Comparison of ENCODE assay signal across 26 mouse cellular contexts in genomic region chr13:12361486-12361885, GRCm38 (mm10). TPM values are rescaled to one million over a fixed set of nuclear protein-coding genes. Genes with fewer than 3 reads are reported as not detected.
A peak's percentile ranks its signal among the peaks of the same experiment; 100 is the strongest.
DNase-seq lines count a peak whose midpoint lies in the region; ATAC-seq and TF ChIP-seq lines count a peak whose summit lies in the region.
"Had no signal": no experiment of that assay in that cellular context is flagged by ENCODE, and none has a peak within 500 bp of the region (broad histone marks: within the 10 kb centered on the region; RNA-seq: fewer than 3 reads in every experiment).

No protein-coding gene starts in this region.

- 71% methylated on average over 4 of the region's 4 CpGs for WGBS in embryonic facial prominence, embryonic 14.5 days
- 88% methylated on average over 4 of the region's 4 CpGs for WGBS in embryonic facial prominence, embryonic 10.5 days
- 51% methylated on average over 4 of the region's 4 CpGs for WGBS in heart, embryonic 16.5 days
- 66% methylated on average over 4 of the region's 4 CpGs for WGBS in embryonic facial prominence, embryonic 15.5 days

- peak; percentile 11 for DNase-seq in embryonic facial prominence, embryonic 14.5 days (ENCODE audit: low spot score)
- no peak for DNase-seq in embryonic facial prominence, embryonic 10.5 days (ENCODE audit: low spot score)
- DNase-seq in gastrocnemius, adult 2 months: no peak
- DNase-seq in gastrocnemius, postnatal 36 days: no peak
- no peak for DNase-seq in heart, postnatal 14 days
- DNase-seq: adrenal gland, adult 8-10 months; adrenal gland, postnatal 14 days; adrenal gland, postnatal 36 days; B cell, adult 2 months; cerebellum, adult 11-12 months; cerebellum, adult 2 months; cerebellum, adult 9-10 months; cerebellum, postnatal 10 days; cerebellum, postnatal 25 days had no signal

- no peak overlapping the region for H3K4me2 ChIP-seq in embryonic facial prominence, embryonic 14.5 days (ENCODE audit: low read depth, low read length)
- no peak overlapping the region for H3K4me2 ChIP-seq in heart, embryonic 16.5 days (ENCODE audit: low read depth, low read length)
- H3K4me2 ChIP-seq in embryonic facial prominence, embryonic 15.5 days (replicated peaks): no peak overlapping the region
- H3K4me2 ChIP-seq: embryonic facial prominence, embryonic 13.5 days; forebrain, embryonic 12.5 days; forebrain, embryonic 15.5 days had no signal

- H3K27ac ChIP-seq in embryonic facial prominence, embryonic 14.5 days (replicated peaks; ENCODE audit: low read depth, low read length): no peak overlapping the region
- no peak overlapping the region for H3K27ac ChIP-seq in embryonic facial prominence, embryonic 10.5 days (replicated peaks)
- peak overlapping the region; percentile 56 for H3K27ac ChIP-seq in gastrocnemius, adult 2 months
- peak overlapping the region; percentile 72 for H3K27ac ChIP-seq in heart, embryonic 16.5 days (ENCODE audit: low read length)
- no peak overlapping the region for H3K27ac ChIP-seq in embryonic facial prominence, embryonic 15.5 days (replicated peaks)
- H3K27ac ChIP-seq: embryonic facial prominence, embryonic 13.5 days; forebrain, embryonic 10.5 days; forebrain, embryonic 12.5 days; forebrain, embryonic 15.5 days had no signal

- no peaks in the 10 kb centered on the region for H3K4me1 ChIP-seq in embryonic facial prominence, embryonic 14.5 days (ENCODE audit: control insufficient read depth, insufficient read depth, low read length)
- H3K4me1 ChIP-seq in embryonic facial prominence, embryonic 10.5 days: no peaks in the 10 kb centered on the region
- peaks cover 11% of the 10 kb centered on the region for H3K4me1 ChIP-seq in heart, embryonic 16.5 days (ENCODE audit: control insufficient read depth, insufficient read depth, low read length)
- no peaks in the 10 kb centered on the region for H3K4me1 ChIP-seq in embryonic facial prominence, embryonic 15.5 days
- H3K4me1 ChIP-seq: embryonic facial prominence, embryonic 13.5 days; forebrain, embryonic 10.5 days; forebrain, embryonic 12.5 days; forebrain, embryonic 15.5 days had no signal

- H3K36me3 ChIP-seq in embryonic facial prominence, embryonic 14.5 days (ENCODE audit: control insufficient read depth, insufficient read depth, low read length): no peaks in the 10 kb centered on the region
- H3K36me3 ChIP-seq in embryonic facial prominence, embryonic 10.5 days (replicated peaks): no peaks in the 10 kb centered on the region
- H3K36me3 ChIP-seq in heart, embryonic 16.5 days (ENCODE audit: control insufficient read depth, insufficient read depth): no peaks in the 10 kb centered on the region
- H3K36me3 ChIP-seq in embryonic facial prominence, embryonic 15.5 days: no peaks in the 10 kb centered on the region
- H3K36me3 ChIP-seq: embryonic facial prominence, embryonic 13.5 days; forebrain, embryonic 10.5 days; forebrain, embryonic 12.5 days; forebrain, embryonic 15.5 days; G1E had no signal

- no peaks in the 10 kb centered on the region for H3K9me3 ChIP-seq in embryonic facial prominence, embryonic 14.5 days (ENCODE audit: control insufficient read depth, low read length)
- no peaks in the 10 kb centered on the region for H3K9me3 ChIP-seq in embryonic facial prominence, embryonic 10.5 days
- peaks cover 3% of the 10 kb centered on the region; the same call in 1 of the 2 replicates for H3K9me3 ChIP-seq in heart, embryonic 16.5 days (replicated peaks; ENCODE audit: control insufficient read depth, low read length)
- H3K9me3 ChIP-seq in embryonic facial prominence, embryonic 15.5 days (replicated peaks): no peaks in the 10 kb centered on the region
- H3K9me3 ChIP-seq: embryonic facial prominence, embryonic 13.5 days; forebrain, embryonic 10.5 days; forebrain, embryonic 12.5 days; forebrain, embryonic 15.5 days; G1E had no signal

- no peak overlapping the region for H3K9ac ChIP-seq in embryonic facial prominence, embryonic 14.5 days (ENCODE audit: low read depth, low read length)
- no peak overlapping the region for H3K9ac ChIP-seq in heart, embryonic 16.5 days (ENCODE audit: low read length)
- H3K9ac ChIP-seq in embryonic facial prominence, embryonic 15.5 days: no peak overlapping the region
- H3K9ac ChIP-seq: embryonic facial prominence, embryonic 13.5 days; forebrain, embryonic 12.5 days; forebrain, embryonic 15.5 days had no signal

- H3K27me3 ChIP-seq in embryonic facial prominence, embryonic 14.5 days (replicated peaks; ENCODE audit: control insufficient read depth, insufficient read depth, low read length): no peaks in the 10 kb centered on the region
- H3K27me3 ChIP-seq in embryonic facial prominence, embryonic 10.5 days (replicated peaks; ENCODE audit: low read depth, poor library complexity, severe bottlenecking): no peaks in the 10 kb centered on the region
- no peaks in the 10 kb centered on the region for H3K27me3 ChIP-seq in heart, embryonic 16.5 days (ENCODE audit: control insufficient read depth, insufficient read depth, low read length)
- H3K27me3 ChIP-seq in embryonic facial prominence, embryonic 15.5 days: no peaks in the 10 kb centered on the region
- H3K27me3 ChIP-seq: CH12.LX; embryonic facial prominence, embryonic 13.5 days; forebrain, embryonic 12.5 days; forebrain, embryonic 15.5 days had no signal

- ATAC-seq in embryonic facial prominence, embryonic 14.5 days (ENCODE audit: low read depth): peak; percentile 57; the same call in 1 of the 2 replicates
- peak; percentile 75 for ATAC-seq in heart, embryonic 16.5 days (replicated peaks; ENCODE audit: extremely low read depth, insufficient read depth, low FRiP score)
- ATAC-seq in embryonic facial prominence, embryonic 15.5 days (ENCODE audit: insufficient number of reproducible peaks, low FRiP score, low TSS enrichment, low read depth): 0 out of 2 replicates have a peak, but pooled peaks have one; percentile 44
- ATAC-seq: activated CD4-positive, CD25-positive, alpha-beta regulatory T cell, adult 4 months; CD4-positive, CD25-positive, alpha-beta regulatory T cell, adult 4 months; forebrain, embryonic 15.5 days; Patski had no signal

- H3K4me3 ChIP-seq in embryonic facial prominence, embryonic 14.5 days (ENCODE audit: low read depth, low read length): no peak overlapping the region
- no peak overlapping the region for H3K4me3 ChIP-seq in embryonic facial prominence, embryonic 10.5 days
- H3K4me3 ChIP-seq in gastrocnemius, adult 2 months: no peak overlapping the region
- H3K4me3 ChIP-seq in heart, embryonic 16.5 days (ENCODE audit: low read length): no peak overlapping the region
- no peak overlapping the region for H3K4me3 ChIP-seq in embryonic facial prominence, embryonic 15.5 days (replicated peaks)
- H3K4me3 ChIP-seq: embryonic facial prominence, embryonic 13.5 days; erythroblast, embryonic 14.5 days; forebrain, embryonic 10.5 days; forebrain, embryonic 12.5 days; forebrain, embryonic 15.5 days had no signal

- intact Hi-C loops in gastrocnemius, adult 2 months (cut with DNase I): no loop called here
- intact Hi-C loops in gastrocnemius, postnatal 36 days (cut with DNase I): no loop called here
- intact Hi-C loops in heart, postnatal 14 days (cut with DNase I): no loop called here

- no peak for TF ChIP-seq CTCF in gastrocnemius, adult 2 months (IDR thresholded peaks at IDR 0.05)

RNA-seq across cellular contexts. Expression of gene Actn2, which starts 20.9 kb away (rescaled TPM):
- 358 and 490 TPM in 2 replicates for polyA plus RNA-seq in embryonic facial prominence, embryonic 14.5 days (2014; fragmentation: Nextera tagmentation; extraction: Ambion mirVana)
- 1.5 and 3.0 TPM in 2 replicates for polyA plus RNA-seq in embryonic facial prominence, embryonic 10.5 days (2016; fragmentation: Nextera tagmentation; extraction: Ambion mirVana)
- total RNA-seq in gastrocnemius, adult 2 months (2021): 1,000 to 10,000 TPM in 1 of 2 experiments, 100 to 1,000 TPM in 1; 773 to 1,947 TPM
- total RNA-seq in gastrocnemius, postnatal 36 days (2021): 1,000 to 10,000 TPM; 1,044 to 1,453 TPM
- polyA plus RNA-seq in heart, embryonic 16.5 days (2015; fragmentation: Nextera tagmentation; extraction: Ambion mirVana): 1,874 and 1,903 TPM in 2 replicates
- total RNA-seq in heart, postnatal 14 days (2021): 1,000 to 10,000 TPM; 1,811 to 1,984 TPM
- 199 and 264 TPM in 2 replicates for polyA plus RNA-seq in embryonic facial prominence, embryonic 15.5 days (2015; fragmentation: Nextera tagmentation; extraction: Ambion mirVana)
- total RNA-seq: CH12.LX had no signal
- polyA plus RNA-seq: erythroblast, embryonic 14.5 days; G1E had no signal

RNA-seq across cellular contexts. Expression of gene Heatr1, which starts 33.3 kb away (rescaled TPM):
- polyA plus RNA-seq in embryonic facial prominence, embryonic 14.5 days (2014; fragmentation: Nextera tagmentation; extraction: Ambion mirVana): 21.0 and 24.5 TPM in 2 replicates
- polyA plus RNA-seq in embryonic facial prominence, embryonic 10.5 days (2016; fragmentation: Nextera tagmentation; extraction: Ambion mirVana): 40.7 and 44.4 TPM in 2 replicates
- total RNA-seq in gastrocnemius, adult 2 months (2021): 10 to 100 TPM; 13.5 to 14.0 TPM
- 10 to 100 TPM; 13.7 to 14.1 TPM for total RNA-seq in gastrocnemius, postnatal 36 days (2021)
- polyA plus RNA-seq in heart, embryonic 16.5 days (2015; fragmentation: Nextera tagmentation; extraction: Ambion mirVana): 8.4 and 8.6 TPM in 2 replicates
- 10 to 100 TPM; 13.8 to 14.7 TPM for total RNA-seq in heart, postnatal 14 days (2021)
- polyA plus RNA-seq in embryonic facial prominence, embryonic 15.5 days (2015; fragmentation: Nextera tagmentation; extraction: Ambion mirVana): 14.4 and 15.7 TPM in 2 replicates

Comparison
In these comparisons a context has a peak if more than half of its experiments do, and no peak if none do; other contexts are left out.
1. RNA of gene Actn2, which starts 20.9 kb away (polyA plus RNA-seq): 1,874 to 1,903 TPM in heart, embryonic 16.5 days, 358 to 490 TPM in embryonic facial prominence, embryonic 14.5 days and 199 to 264 TPM in embryonic facial prominence, embryonic 15.5 days; 1.5 to 3.0 TPM in embryonic facial prominence, embryonic 10.5 days; every median in the first group is over 10 times any median in the second.
2. H3K27ac ChIP-seq: peak in gastrocnemius, adult 2 months (single experiment) and heart, embryonic 16.5 days (single experiment); none in embryonic facial prominence, embryonic 14.5 days (single experiment), embryonic facial prominence, embryonic 10.5 days (single experiment) and embryonic facial prominence, embryonic 15.5 days (single experiment).
3. Peak in every context shown above with its lines, with median percentiles within 50 percentile points of each other: ATAC-seq.